Mouse (Mus musculus): ENCODE data around the gene Tbx2.

- TF ChIP-seq POLR2A (IDR thresholded peaks at IDR 0.05; ENCODE audit: borderline replicate concordance, extremely low read depth, insufficient read depth, insufficient read length, poor library complexity, severe bottlenecking): no peak
- no peak for TF ChIP-seq CTCF (IDR thresholded peaks at IDR 0.05; ENCODE audit: borderline replicate concordance, extremely low read depth, insufficient read depth, insufficient read length)
Measured at GRCm38 (mm10) chr11:85799856-85800255, 32.5 kb upstream of the Tbx2 start.
